Mouse (Mus musculus) retina, postnatal 1 day (tissue): Measurements from ENCODE around the gene Mocs3.
A peak's percentile ranks its signal among the peaks of the same experiment; 100 is the strongest.

ENCODE experiments used
- DNase-seq: peaks from one replicate; pipeline ENCODE4 v3.0.0-alpha.2; 2012

Gene Mocs3

GRCm38 (mm10) chr2:168242841-168243240 lies 12.4 kb downstream of the Mocs3 start:
- DNase-seq, result no peak

- DNase-seq, result no peak
These were observed 12.9 kb downstream of the Mocs3 start for GRCm38 (mm10) chr2:168243278-168243677.

- no peak for DNase-seq
These were observed 15.1 kb downstream of the Mocs3 start for GRCm38 (mm10) chr2:168245571-168245970.

- no peak for DNase-seq
These were observed 17.9 kb downstream of the Mocs3 start for GRCm38 (mm10) chr2:168248167-168248855.

GRCm38 (mm10) chr2:168248856-168249245 lies 18.4 kb downstream of the Mocs3 start:
- peak; percentile 66 for DNase-seq

- peak; percentile 86 for DNase-seq
These were observed 19.8 kb downstream of the Mocs3 start for GRCm38 (mm10) chr2:168250270-168250669.

- peak; percentile 78 for DNase-seq
These were observed 22.3 kb downstream of the Mocs3 start for GRCm38 (mm10) chr2:168252639-168253292.

GRCm38 (mm10) chr2:168253822-168254221 lies 23.4 kb downstream of the Mocs3 start:
- DNase-seq, result no peak

- DNase-seq, result no peak
These were observed 26.1 kb downstream of the Mocs3 start for GRCm38 (mm10) chr2:168256506-168256905.

GRCm38 (mm10) chr2:168257188-168257587 lies 26.8 kb downstream of the Mocs3 start:
- DNase-seq, result no peak

GRCm38 (mm10) chr2:168259046-168259445 lies 28.6 kb downstream of the Mocs3 start:
- DNase-seq, result no peak

GRCm38 (mm10) chr2:168260124-168260523 lies 29.7 kb downstream of the Mocs3 start:
- no peak for DNase-seq

- no peak for DNase-seq
These were observed 30.5 kb downstream of the Mocs3 start for GRCm38 (mm10) chr2:168260900-168261299.

- peak; percentile 52 for DNase-seq
These were observed 37.6 kb downstream of the Mocs3 start for GRCm38 (mm10) chr2:168268033-168268432.

- DNase-seq, result peak; percentile 24
These were observed 43.0 kb downstream of the Mocs3 start for GRCm38 (mm10) chr2:168273387-168273786.

- DNase-seq, result peak; percentile 77
These were observed 44.0 kb downstream of the Mocs3 start for GRCm38 (mm10) chr2:168274374-168274935.

GRCm38 (mm10) chr2:168280729-168281581 lies 50.5 kb downstream of the Mocs3 start:
- DNase-seq, result peak; percentile 61

- no peak for DNase-seq
These were observed 51.2 kb downstream of the Mocs3 start, which contains the start of gene Kcng1 for GRCm38 (mm10) chr2:168281582-168281981. Gene Kcng1, minus strand, starts transcription at chr2:168281736.
